Mouse (Mus musculus) ES-Bruce4 (cell line): ENCODE measurements around the gene Mptx1.

Experiments used
- CTCF ChIP-seq: IDR thresholded peaks from one replicate; pipeline ENCODE4 v1.8.1; 2011; ENCODE audit warnings: low read depth, low read length
- EP300 ChIP-seq: IDR thresholded peaks from 2 replicates; pipeline ENCODE4 v1.6.1; 2011; ENCODE audit warnings: low read depth, low read length; ENCODE audit not compliant: insufficient read depth
- POLR2A ChIP-seq: IDR thresholded peaks from one replicate; pipeline ENCODE4 v1.8.1; 2011; ENCODE audit warnings: low read length; ENCODE audit not compliant: insufficient read depth

GRCm38 (mm10) chr1:174303162-174303561 is 27.2 kb upstream of the Mptx1 start:
- no peak for TF ChIP-seq POLR2A
- no peak for TF ChIP-seq EP300
- TF ChIP-seq CTCF, result no peak
